In genomic region chr12:74293624-74294023, GRCm38 (mm10) we compare ENCODE assay signal across 9 mouse cellular contexts. TPM values are rescaled to one million over a fixed set of nuclear protein-coding genes. Genes with fewer than 3 reads are reported as not detected.
DNase-seq lines count a peak whose midpoint lies in the region; ATAC-seq and TF ChIP-seq lines count a peak whose summit lies in the region.
"Had no signal": no experiment of that assay in that cellular context is flagged by ENCODE, and none has a peak within 500 bp of the region (broad histone marks: within the 10 kb centered on the region; RNA-seq: fewer than 3 reads in every experiment).

No protein-coding gene starts in this region.

- 4% methylated on average over 4 of the region's 4 CpGs for whole genome bisulfite sequencing in midbrain, postnatal 0 days

- intact Hi-C loops in gastrocnemius, adult 2 months (cut with DNase I) = loop anchor here (10.0 kb wide), 2 partner anchors 239 to 589 kb away; no protein-coding TSS in a partner anchor
- intact Hi-C loops in gastrocnemius, postnatal 14 days (cut with DNase I; ENCODE audit: low total_unique reads) = loop anchor here (2.0 to 10.0 kb wide), 2 partner anchors 233 to 589 kb away; no protein-coding TSS in a partner anchor

- 0 out of 2 replicates have a peak, but pooled peaks cover 2% of the 10 kb centered on the region for H3K4me1 ChIP-seq in midbrain, postnatal 0 days (ENCODE audit: insufficient read depth, low read length)

- H3K4me3 ChIP-seq in gastrocnemius, adult 2 months = no peak overlapping the region
- no peak overlapping the region for H3K4me3 ChIP-seq in midbrain, postnatal 0 days (ENCODE audit: low read depth, low read length)
- H3K4me3 ChIP-seq: hindbrain, embryonic 15.5 days had no signal

- DNase-seq in gastrocnemius, adult 2 months = no peak
- DNase-seq in gastrocnemius, postnatal 14 days = no peak
- DNase-seq in ovary, postnatal 14 days (ENCODE audit: low spot score) = peak; percentile 46
- DNase-seq in ovary, postnatal 36 days (ENCODE audit: low spot score) = no peak
- peak; percentile 41 to 70 for DNase-seq in cerebellum, postnatal 36 days
- DNase-seq in hindlimb bud, embryonic 11.5 days (ENCODE audit: extremely low spot score, low read depth, low spot score) = peak; percentile 22
- peak; percentile 70 for DNase-seq in midbrain, postnatal 0 days (ENCODE audit: low spot score)
- no peak for DNase-seq in ovary, postnatal 10 days (ENCODE audit: low spot score)

- no peaks in the 10 kb centered on the region for H3K36me3 ChIP-seq in midbrain, postnatal 0 days (ENCODE audit: insufficient read depth, low read length)
- H3K36me3 ChIP-seq: hindbrain, embryonic 15.5 days had no signal

- peak; percentile 81 for TF ChIP-seq CTCF in gastrocnemius, adult 2 months (IDR thresholded peaks at IDR 0.05)
- TF ChIP-seq CTCF in midbrain, postnatal 0 days (IDR thresholded peaks at IDR 0.05) = peak; percentile 90

- H3K9ac ChIP-seq in midbrain, postnatal 0 days (replicated peaks; ENCODE audit: low read length, poor library complexity, severe bottlenecking) = no peak overlapping the region
- H3K9ac ChIP-seq: hindbrain, embryonic 15.5 days had no signal

- H3K27me3 ChIP-seq in midbrain, postnatal 0 days (ENCODE audit: insufficient read depth, low read length) = no peaks in the 10 kb centered on the region

- H3K27ac ChIP-seq in gastrocnemius, adult 2 months = no peak overlapping the region
- no peak overlapping the region for H3K27ac ChIP-seq in midbrain, postnatal 0 days (ENCODE audit: low read depth, low read length)

- no peaks in the 10 kb centered on the region for H3K9me3 ChIP-seq in midbrain, postnatal 0 days (ENCODE audit: low read length)
- H3K9me3 ChIP-seq: hindbrain, embryonic 15.5 days had no signal

- no peak overlapping the region for H3K4me2 ChIP-seq in midbrain, postnatal 0 days (ENCODE audit: low read depth, low read length, poor library complexity, severe bottlenecking)
- H3K4me2 ChIP-seq: hindbrain, embryonic 15.5 days had no signal

- ATAC-seq in midbrain, postnatal 0 days (ENCODE audit: low FRiP score) = no peak

RNA-seq across cellular contexts. Expression of gene Gm11042, which starts 22.6 kb away (rescaled TPM):
- not detected for total RNA-seq in gastrocnemius, adult 2 months (2021)
- not detected for total RNA-seq in gastrocnemius, postnatal 14 days (2021)
- not detected in 2 replicates for total RNA-seq in midbrain, postnatal 0 days (2014; rRNA removed)
- not detected in 2 replicates for polyA plus RNA-seq in midbrain, postnatal 0 days (2015; fragmentation: Nextera tagmentation; extraction: Ambion mirVana)
- polyA plus RNA-seq: hindbrain, embryonic 15.5 days had no signal

Comparison
In these comparisons a context has a peak if more than half of its experiments do, and no peak if none do; other contexts are left out.
1. DNase-seq: peak in ovary, postnatal 14 days (single experiment), cerebellum, postnatal 36 days (2 of 2), hindlimb bud, embryonic 11.5 days (single experiment) and midbrain, postnatal 0 days (single experiment); none in gastrocnemius, adult 2 months (single experiment), gastrocnemius, postnatal 14 days (single experiment), ovary, postnatal 36 days (single experiment) and ovary, postnatal 10 days (single experiment).